Mouse (Mus musculus): Measurements from ENCODE around the gene Hdac7. TPM values are rescaled to one million over a fixed set of nuclear protein-coding genes. Genes with fewer than 3 reads are reported as not detected.

Hdac7 gene
- polyA plus RNA-seq, 1 experiment: 827 TPM

- TF ChIP-seq POLR2A (IDR thresholded peaks at IDR 0.05; ENCODE audit: control insufficient read depth, extremely low read depth, insufficient read depth, low read length, poor library complexity) (no peak), CTCF (IDR thresholded peaks at IDR 0.05; ENCODE audit: borderline replicate concordance, control insufficient read depth, extremely low read depth, insufficient read depth, low read length, poor library complexity) (no peak)
- no peaks in the 10 kb centered on the region for H3K36me3 ChIP-seq (ENCODE audit: control insufficient read depth, insufficient read depth, low read length)
- H3K27me3 ChIP-seq (ENCODE audit: control insufficient read depth, insufficient read depth, low read length): no peaks in the 10 kb centered on the region
- no peak for DNase-seq
- no peaks in the 10 kb centered on the region for H3K4me1 ChIP-seq (replicated peaks; ENCODE audit: control insufficient read depth, insufficient read depth, low read length)
- H3K27ac ChIP-seq (ENCODE audit: control insufficient read depth, insufficient read depth, low read length): no peak overlapping the region
- 61% methylated on average over 6 of the region's 6 CpGs for WGBS
- H3K4me3 ChIP-seq (ENCODE audit: control insufficient read depth, insufficient read depth, low read length): no peak overlapping the region
Measured at GRCm38 (mm10) chr15:97868985-97869384, 24.7 kb upstream of the Hdac7 start.

- 96% methylated on average over 2 of the region's 2 CpGs for WGBS
- no peak overlapping the region for H3K27ac ChIP-seq (ENCODE audit: control insufficient read depth, insufficient read depth, low read length)
- no peaks in the 10 kb centered on the region for H3K36me3 ChIP-seq (ENCODE audit: control insufficient read depth, insufficient read depth, low read length)
- no peak overlapping the region for H3K4me3 ChIP-seq (ENCODE audit: control insufficient read depth, insufficient read depth, low read length)
- TF ChIP-seq CTCF (IDR thresholded peaks at IDR 0.05; ENCODE audit: borderline replicate concordance, control insufficient read depth, extremely low read depth, insufficient read depth, low read length, poor library complexity) (no peak), POLR2A (IDR thresholded peaks at IDR 0.05; ENCODE audit: control insufficient read depth, extremely low read depth, insufficient read depth, low read length, poor library complexity) (no peak)
- DNase-seq: no peak
- no peaks in the 10 kb centered on the region for H3K27me3 ChIP-seq (ENCODE audit: control insufficient read depth, insufficient read depth, low read length)
- H3K4me1 ChIP-seq (replicated peaks; ENCODE audit: control insufficient read depth, insufficient read depth, low read length): no peaks in the 10 kb centered on the region
Measured at GRCm38 (mm10) chr15:97865988-97866387, 21.7 kb upstream of the Hdac7 start.

- TF ChIP-seq POLR2A (IDR thresholded peaks at IDR 0.05; ENCODE audit: control insufficient read depth, extremely low read depth, insufficient read depth, low read length, poor library complexity): no peak
- no peak for TF ChIP-seq CTCF (IDR thresholded peaks at IDR 0.05; ENCODE audit: borderline replicate concordance, control insufficient read depth, extremely low read depth, insufficient read depth, low read length, poor library complexity)
- Histone ChIP-seq H3K27me3 (ENCODE audit: control insufficient read depth, insufficient read depth, low read length) (no peaks in the 10 kb centered on the region), H3K27ac (ENCODE audit: control insufficient read depth, insufficient read depth, low read length) (no peak overlapping the region), H3K4me1 (replicated peaks; ENCODE audit: control insufficient read depth, insufficient read depth, low read length) (no peaks in the 10 kb centered on the region), H3K4me3 (ENCODE audit: control insufficient read depth, insufficient read depth, low read length) (no peak overlapping the region), H3K36me3 (ENCODE audit: control insufficient read depth, insufficient read depth, low read length) (no peaks in the 10 kb centered on the region)
- 84% methylated on average over 6 of the region's 6 CpGs for WGBS
- DNase-seq: no peak
Measured at GRCm38 (mm10) chr15:97865175-97865574, 20.9 kb upstream of the Hdac7 start.

DNA sequence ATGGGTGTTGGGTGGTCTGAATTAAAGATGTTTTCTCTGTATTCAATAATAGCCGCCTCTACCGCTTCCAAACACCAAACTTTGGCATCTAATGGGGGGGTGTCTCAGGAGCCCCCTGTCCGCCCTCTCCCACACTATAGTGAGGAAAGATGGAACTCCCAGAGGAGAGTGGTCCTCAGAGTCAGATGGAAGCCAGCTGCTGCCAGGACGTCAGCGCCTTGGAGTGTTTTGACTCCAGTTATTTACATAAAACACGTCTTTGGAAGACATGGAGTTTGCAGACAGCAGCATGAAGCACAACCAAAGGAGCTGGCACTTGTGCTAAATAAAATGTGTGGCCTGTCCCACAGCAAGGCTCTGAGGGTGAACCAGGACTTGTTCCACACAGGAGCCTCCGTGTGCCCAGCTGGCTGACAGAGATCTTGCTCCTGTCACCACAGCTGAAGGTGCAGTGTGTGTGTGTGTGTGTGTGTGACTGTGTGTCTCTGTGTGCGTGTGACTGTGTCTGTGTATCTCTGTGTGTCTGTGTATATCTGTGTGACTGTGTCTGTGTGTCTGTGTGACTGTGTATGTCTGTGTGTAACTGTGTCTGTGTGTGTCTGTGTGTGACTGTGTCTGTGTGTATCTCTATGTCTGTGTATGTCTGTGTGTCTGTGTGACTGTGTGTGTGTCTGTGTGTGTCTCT is 20.2 kb upstream of the Hdac7 start:
- Histone ChIP-seq H3K27me3 (ENCODE audit: control insufficient read depth, insufficient read depth, low read length) (no peaks in the 10 kb centered on the region), H3K4me3 (ENCODE audit: control insufficient read depth, insufficient read depth, low read length) (no peak overlapping the region), H3K4me1 (replicated peaks; ENCODE audit: control insufficient read depth, insufficient read depth, low read length) (no peaks in the 10 kb centered on the region), H3K36me3 (ENCODE audit: control insufficient read depth, insufficient read depth, low read length) (no peaks in the 10 kb centered on the region), H3K27ac (ENCODE audit: control insufficient read depth, insufficient read depth, low read length) (no peak overlapping the region)
- no peak for TF ChIP-seq POLR2A (IDR thresholded peaks at IDR 0.05; ENCODE audit: control insufficient read depth, extremely low read depth, insufficient read depth, low read length, poor library complexity)
- no peak for TF ChIP-seq CTCF (IDR thresholded peaks at IDR 0.05; ENCODE audit: borderline replicate concordance, control insufficient read depth, extremely low read depth, insufficient read depth, low read length, poor library complexity)
- DNase-seq: no peak
- WGBS: 96% methylated on average over 8 of the region's 8 CpGs

- Histone ChIP-seq H3K27ac (ENCODE audit: control insufficient read depth, insufficient read depth, low read length) (no peak overlapping the region), H3K27me3 (ENCODE audit: control insufficient read depth, insufficient read depth, low read length) (no peaks in the 10 kb centered on the region), H3K36me3 (ENCODE audit: control insufficient read depth, insufficient read depth, low read length) (no peaks in the 10 kb centered on the region), H3K4me1 (replicated peaks; ENCODE audit: control insufficient read depth, insufficient read depth, low read length) (no peaks in the 10 kb centered on the region), H3K4me3 (ENCODE audit: control insufficient read depth, insufficient read depth, low read length) (no peak overlapping the region)
- 96% methylated on average over 18 of the region's 18 CpGs for WGBS
- no peak for DNase-seq
- TF ChIP-seq CTCF (IDR thresholded peaks at IDR 0.05; ENCODE audit: borderline replicate concordance, control insufficient read depth, extremely low read depth, insufficient read depth, low read length, poor library complexity): no peak
- no peak for TF ChIP-seq POLR2A (IDR thresholded peaks at IDR 0.05; ENCODE audit: control insufficient read depth, extremely low read depth, insufficient read depth, low read length, poor library complexity)
Measured at GRCm38 (mm10) chr15:97863494-97863881, 19.2 kb upstream of the Hdac7 start.

- Histone ChIP-seq H3K36me3 (ENCODE audit: control insufficient read depth, insufficient read depth, low read length) (no peaks in the 10 kb centered on the region), H3K4me1 (replicated peaks; ENCODE audit: control insufficient read depth, insufficient read depth, low read length) (no peaks in the 10 kb centered on the region), H3K27me3 (ENCODE audit: control insufficient read depth, insufficient read depth, low read length) (no peaks in the 10 kb centered on the region), H3K4me3 (ENCODE audit: control insufficient read depth, insufficient read depth, low read length) (no peak overlapping the region), H3K27ac (ENCODE audit: control insufficient read depth, insufficient read depth, low read length) (no peak overlapping the region)
- no peak for DNase-seq
- no peak for TF ChIP-seq POLR2A (IDR thresholded peaks at IDR 0.05; ENCODE audit: control insufficient read depth, extremely low read depth, insufficient read depth, low read length, poor library complexity)
- 92% methylated on average over 14 of the region's 14 CpGs for WGBS
Measured at GRCm38 (mm10) chr15:97862881-97863493, 18.7 kb upstream of the Hdac7 start.
